Mouse (Mus musculus) ES-Bruce4 (cell line): ENCODE results near the gene Gm10181.

ENCODE experiments used
- CTCF ChIP-seq: IDR thresholded peaks from one replicate; pipeline ENCODE4 v1.8.1; 2011; ENCODE audit warnings: low read depth, low read length
- POLR2A ChIP-seq: IDR thresholded peaks from one replicate; pipeline ENCODE4 v1.8.1; 2011; ENCODE audit warnings: low read length; ENCODE audit not compliant: insufficient read depth

DNA sequence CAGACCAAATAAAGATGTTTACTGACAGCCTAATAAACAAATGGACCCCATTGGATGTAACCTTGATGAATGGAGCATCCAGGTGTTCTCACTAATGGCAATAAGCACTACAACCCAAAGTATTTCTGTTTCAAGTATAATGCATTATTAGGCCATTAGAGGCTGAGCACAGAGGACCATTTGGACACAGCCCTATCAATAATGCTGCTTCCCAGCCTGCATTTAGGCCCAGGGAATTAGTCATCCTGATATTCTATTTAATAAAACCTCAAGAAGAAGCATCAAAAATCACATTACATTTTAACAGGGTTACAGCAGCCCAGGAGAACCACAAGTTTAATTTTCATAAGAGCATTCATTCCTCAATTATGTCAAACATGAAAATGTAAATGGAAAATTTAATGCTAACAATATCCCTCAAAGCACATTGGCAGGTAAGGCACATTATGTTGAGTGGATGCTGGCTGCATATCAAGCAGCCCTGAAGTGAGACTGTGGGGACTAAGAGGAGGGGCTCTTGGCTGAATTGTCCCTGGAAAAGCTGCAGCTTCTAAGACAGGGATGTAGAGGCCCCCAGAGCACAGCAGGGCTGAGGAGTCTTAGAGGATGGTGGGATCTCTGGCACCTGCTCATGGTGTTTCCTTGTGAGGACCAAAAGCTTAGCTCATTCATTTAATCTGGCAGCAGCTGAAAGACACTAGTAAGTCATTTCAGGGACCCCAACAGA, 33.4 kb upstream of the Gm10181 start:
- TF ChIP-seq CTCF (no peak), POLR2A (no peak)
